Mouse (Mus musculus) layer of hippocampus, postnatal 10 days (tissue): ENCODE results near the gene Habp2. TPM values are rescaled to one million over a fixed set of nuclear protein-coding genes. Genes with fewer than 3 reads are reported as not detected.

Experiments
- DNase-seq, 2 experiments: peaks; one replicate each; pipeline ENCODE4 v3.0.0; 2021; ENCODE audit warnings: low spot score in 2 of 2
- long read RNA-seq: library from polyadenylated mRNA; stranded (forward); transcript quantifications from one replicate; pipeline ENCODE4 v2.0.0, GENCODE M21; 2023
- total RNA-seq, 2 experiments: library from RNA; stranded (reverse); gene quantifications; 2 replicates each; pipeline ENCODE4 v1.2.3; 2021

Gene Habp2
- not detected for total RNA-seq
- long read RNA-seq: 0 reads

- DNase-seq: no peak
Observed at GRCm38 (mm10) chr19:56286866-56287265, at the start of gene Habp2. Gene Habp2 (plus strand): TSS chr19:56287137.

DNA sequence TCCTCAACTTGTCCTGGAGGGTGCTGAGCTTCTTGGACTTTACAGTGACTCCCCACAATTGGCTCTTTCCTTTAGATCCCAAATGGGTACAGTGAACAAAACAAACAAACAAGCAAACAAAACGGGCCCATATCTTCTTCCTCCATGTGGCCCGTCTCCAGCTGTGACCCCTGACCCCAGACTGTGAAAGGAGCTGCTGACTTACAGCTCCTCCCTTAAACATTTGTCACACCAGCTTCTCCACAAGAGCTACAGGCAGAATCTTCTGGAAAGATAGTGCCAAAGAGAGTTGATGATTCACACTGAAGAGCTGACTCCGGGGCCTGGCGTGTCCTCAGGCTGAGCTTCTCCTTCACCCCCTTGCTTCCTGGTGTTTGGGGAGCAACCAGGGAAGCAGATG, 48.4 kb upstream of the Habp2 start:
- DNase-seq: no peak

GRCm38 (mm10) chr19:56245201-56245600, 41.7 kb upstream of the Habp2 start:
- no peak for DNase-seq

- DNase-seq: no peak
Observed at GRCm38 (mm10) chr19:56252815-56253214, 34.1 kb upstream of the Habp2 start.

- no peak for DNase-seq
Observed at GRCm38 (mm10) chr19:56253271-56253670, 33.7 kb upstream of the Habp2 start.

GRCm38 (mm10) chr19:56254751-56255150, 32.2 kb upstream of the Habp2 start:
- DNase-seq: peak; percentile 11 to 17

DNA sequence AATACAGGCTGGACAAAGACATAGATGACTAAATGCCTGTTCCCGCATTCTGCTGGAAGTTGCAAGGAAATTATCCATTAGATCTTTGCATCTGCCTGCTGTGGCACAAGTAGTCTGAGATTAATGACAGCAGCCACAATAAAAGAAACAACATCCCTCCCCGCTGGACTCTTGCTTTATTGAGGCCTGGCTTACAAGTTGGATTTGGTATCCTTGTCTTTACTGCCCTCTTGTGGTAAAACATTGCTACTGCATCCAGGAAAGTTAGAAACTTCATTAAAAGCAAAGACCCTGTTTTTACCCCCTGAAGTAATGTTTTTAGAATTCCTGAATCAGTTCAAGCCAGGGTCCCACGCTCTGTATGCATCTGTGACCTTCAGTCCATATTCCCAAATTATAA, 31.4 kb upstream of the Habp2 start:
- DNase-seq: peak; percentile 16 to 35

- DNase-seq: no peak
Observed at GRCm38 (mm10) chr19:56256235-56256634, 30.7 kb upstream of the Habp2 start.

- no peak for DNase-seq
Observed at GRCm38 (mm10) chr19:56256741-56257140, 30.2 kb upstream of the Habp2 start.

GRCm38 (mm10) chr19:56263696-56264095, 23.2 kb upstream of the Habp2 start:
- DNase-seq: peak in 1 of 2 experiments; percentile 11

DNA sequence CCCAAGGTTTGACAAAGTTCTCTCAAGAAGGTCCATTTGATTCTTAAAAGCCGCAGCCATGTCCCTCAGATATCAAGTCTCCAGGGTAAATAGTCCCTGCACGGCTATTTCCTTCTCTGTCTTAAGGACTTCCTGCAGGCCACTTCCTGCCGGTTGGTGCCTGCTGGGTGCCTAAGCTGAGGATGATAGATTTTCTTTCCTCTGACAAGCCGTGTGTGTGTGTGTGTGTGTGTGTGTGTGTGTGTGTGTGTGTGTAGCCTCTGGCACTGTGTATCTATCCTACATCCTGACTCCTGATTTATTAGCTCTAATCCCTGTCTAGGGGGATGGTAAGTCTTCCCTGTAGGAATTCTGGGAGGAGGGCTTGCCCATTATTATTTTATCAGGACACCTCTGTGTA, 22.8 kb upstream of the Habp2 start:
- no peak for DNase-seq

DNA sequence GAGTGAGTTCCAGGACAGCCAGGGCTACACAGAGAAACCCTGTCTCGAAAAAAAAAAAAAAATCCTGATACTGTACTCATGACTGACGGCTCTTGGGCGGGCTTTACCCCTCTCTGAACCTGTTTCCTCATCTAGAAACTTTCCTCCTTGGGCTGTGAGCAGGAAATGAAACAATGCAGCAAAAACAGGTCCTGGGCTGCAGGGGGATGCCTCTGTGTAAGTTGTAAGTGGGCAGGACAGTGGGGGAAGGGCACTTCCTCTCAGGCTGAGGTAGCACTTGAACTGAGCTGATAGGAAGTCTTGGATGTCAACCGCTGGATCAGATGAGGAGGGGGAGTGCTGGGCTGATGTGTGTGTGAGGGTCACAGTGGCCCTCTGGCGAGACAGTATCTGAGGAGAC, 21.8 kb upstream of the Habp2 start:
- no peak for DNase-seq

GRCm38 (mm10) chr19:56272081-56272480, 14.9 kb upstream of the Habp2 start:
- DNase-seq: no peak

- no peak for DNase-seq
Observed at GRCm38 (mm10) chr19:56277140-56277804, 9.7 kb upstream of the Habp2 start.

GRCm38 (mm10) chr19:56277951-56278350, 9.0 kb upstream of the Habp2 start:
- no peak for DNase-seq

DNA sequence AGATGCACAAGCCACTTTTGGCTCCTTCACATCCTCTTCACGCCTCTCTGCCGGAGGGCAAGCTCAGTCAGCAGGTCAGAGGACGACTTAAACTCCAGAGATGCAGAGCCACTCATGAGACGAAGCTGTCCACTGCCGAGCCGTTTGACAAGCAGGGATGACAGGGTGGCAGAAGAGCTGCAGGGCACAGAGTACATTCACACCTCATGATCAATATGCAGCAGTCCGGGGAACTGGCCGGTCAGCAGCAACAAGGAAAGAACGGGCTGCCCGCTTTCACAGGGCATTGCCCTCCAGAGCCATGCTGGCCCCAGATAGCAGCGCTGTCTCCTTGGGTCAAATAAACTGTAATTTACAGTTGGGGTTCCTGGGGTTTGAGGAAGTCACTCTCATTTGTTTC, 8.6 kb upstream of the Habp2 start:
- DNase-seq: no peak

DNA sequence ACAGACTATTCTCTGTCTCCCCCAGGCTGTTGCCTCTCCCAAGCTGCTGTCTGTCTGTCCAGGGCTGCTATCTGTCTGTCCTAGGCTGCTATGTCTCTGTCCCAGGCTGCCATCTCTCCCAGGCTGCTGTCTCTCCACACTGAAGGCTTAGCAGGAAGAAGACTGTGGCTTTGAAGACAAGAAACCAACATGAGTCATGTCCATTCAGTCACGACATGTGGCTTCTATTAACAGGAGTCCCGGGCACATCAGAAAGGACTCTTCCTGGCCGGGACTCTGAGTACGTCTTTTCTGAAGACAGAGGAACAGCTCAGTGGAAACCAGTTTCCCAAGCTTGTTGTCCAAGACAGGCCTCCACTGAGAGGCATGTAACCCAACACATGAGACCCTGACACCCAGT, 1.7 kb upstream of the Habp2 start:
- no peak for DNase-seq

DNA sequence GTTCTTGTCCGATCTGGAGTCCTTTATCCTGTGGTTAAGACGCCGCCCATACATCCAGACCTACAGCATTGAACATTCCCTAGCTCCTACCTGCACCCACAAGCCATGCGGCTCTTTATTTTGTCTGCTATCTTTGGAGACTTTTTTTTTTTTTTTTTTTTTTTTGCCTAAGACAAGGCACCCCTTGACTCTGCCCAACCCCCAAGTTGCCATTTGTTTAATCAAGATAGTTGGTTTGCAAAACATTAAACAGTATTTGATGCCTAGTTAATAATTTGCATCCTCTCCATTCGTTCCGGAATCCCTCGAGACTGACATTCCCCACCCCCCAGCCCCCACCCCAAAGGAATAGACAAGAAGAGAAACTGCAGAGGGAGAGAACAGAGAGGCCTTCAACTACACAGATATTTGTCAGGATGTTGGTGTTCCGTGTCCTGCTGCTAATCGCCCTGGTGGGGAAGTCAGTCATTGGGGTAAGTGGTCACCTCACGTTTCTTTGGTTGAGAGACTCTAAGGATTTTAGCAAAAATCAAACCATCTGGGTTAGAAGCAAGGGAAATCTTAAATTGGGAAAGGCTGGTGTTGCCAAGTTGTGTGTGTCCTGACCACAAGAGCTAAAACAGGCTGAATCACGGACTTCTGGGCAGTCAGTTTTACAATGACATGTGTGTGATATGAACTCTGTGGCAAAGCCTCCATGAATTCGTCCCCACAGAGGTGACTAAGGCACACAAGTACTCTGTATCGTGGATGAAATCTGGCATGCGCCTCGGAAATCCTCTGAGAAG, 837 bp downstream of the Habp2 start:
- no peak for DNase-seq

- no peak for DNase-seq
Observed at GRCm38 (mm10) chr19:56288436-56288835, 1.5 kb downstream of the Habp2 start.

DNA sequence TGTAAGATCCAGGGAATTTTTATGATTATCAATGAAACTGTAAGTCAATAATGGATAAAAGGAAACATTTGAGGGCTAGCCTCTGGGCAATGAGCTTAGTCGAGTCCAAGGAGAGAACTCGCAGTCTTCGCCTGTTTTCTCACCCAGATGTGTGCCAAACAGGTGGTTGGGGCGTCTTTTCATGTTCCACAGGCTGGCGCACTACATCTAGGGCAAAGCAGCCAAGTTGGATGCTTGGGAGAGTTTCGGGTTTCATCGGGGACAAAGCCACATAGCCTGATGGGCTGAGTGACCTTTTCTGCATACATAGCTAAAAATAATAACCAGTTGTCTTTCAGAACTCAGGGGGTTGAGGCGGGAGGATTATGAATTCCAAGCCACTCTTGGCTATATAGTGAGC, 2.7 kb downstream of the Habp2 start:
- no peak for DNase-seq

DNA sequence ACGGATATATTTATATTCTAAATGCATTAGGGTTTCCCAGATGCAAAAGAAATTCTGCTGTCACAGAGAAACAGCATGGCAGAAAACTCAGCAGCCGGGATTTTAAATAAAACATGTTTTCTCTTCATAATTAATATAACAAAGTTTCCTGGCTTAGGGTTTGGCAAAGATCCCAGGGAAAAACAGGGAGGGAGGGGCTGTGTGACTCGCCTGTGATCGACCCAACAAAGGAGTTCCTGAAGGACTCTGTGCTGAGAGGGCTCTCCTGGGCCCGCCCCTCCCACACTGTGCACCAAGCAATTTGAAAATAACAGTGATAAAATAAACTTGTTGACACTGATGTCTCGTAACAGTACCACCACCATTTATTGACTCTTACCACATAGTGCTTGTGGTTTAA, 5.0 kb downstream of the Habp2 start:
- DNase-seq: peak; percentile 14 to 34

DNA sequence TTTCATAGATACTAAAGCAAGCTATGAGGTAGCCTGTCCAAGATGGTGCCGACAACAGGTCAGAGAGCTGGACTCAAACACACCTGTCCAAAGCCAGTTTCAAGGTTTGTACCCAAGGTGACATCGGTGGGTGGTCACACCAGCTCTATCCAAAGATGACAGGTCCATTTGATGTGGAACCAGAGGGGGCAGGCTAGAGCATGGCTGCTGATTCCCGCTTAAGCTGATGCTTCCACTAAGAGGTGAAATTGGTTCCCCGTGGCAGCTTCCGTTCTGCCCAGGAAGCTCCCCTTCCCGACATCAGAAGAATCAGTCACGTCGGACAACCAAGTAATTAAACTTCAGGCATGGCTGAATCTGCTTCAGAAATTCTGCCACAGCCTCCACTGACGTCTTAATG, 5.4 kb downstream of the Habp2 start:
- DNase-seq: peak in 1 of 2 experiments; percentile 12
